Mouse (Mus musculus): ENCODE measurements around the gene Cdh4. TPM values are rescaled to one million over a fixed set of nuclear protein-coding genes. Genes with fewer than 3 reads are reported as not detected.

Cdh4 gene
- polyA plus RNA-seq, 1 experiment: 0.55 TPM

- no peak for TF ChIP-seq CTCF (IDR thresholded peaks at IDR 0.05; ENCODE audit: control insufficient read depth, insufficient read depth, low read length)
- TF ChIP-seq POLR2A (IDR thresholded peaks at IDR 0.05; ENCODE audit: borderline replicate concordance, control insufficient read depth, low read depth, low read length): no peak
- Histone ChIP-seq H3K4me1 (ENCODE audit: control insufficient read depth, insufficient read depth, low read length) (no peaks in the 10 kb centered on the region), H3K4me3 (replicated peaks; ENCODE audit: control insufficient read depth, low read depth, low read length) (no peak overlapping the region), H3K27ac (ENCODE audit: control insufficient read depth, insufficient read depth, low read depth, low read length, poor library complexity) (no peak overlapping the region)
- 79% methylated on average over 16 of the region's 16 CpGs for WGBS
Observed at GRCm38 (mm10) chr2:179416587-179417227, 25.5 kb upstream of the Cdh4 start.

GRCm38 (mm10) chr2:179425602-179426001, 16.6 kb upstream of the Cdh4 start:
- no peaks in the 10 kb centered on the region for H3K4me1 ChIP-seq (ENCODE audit: control insufficient read depth, insufficient read depth, low read length)
- H3K4me3 ChIP-seq (replicated peaks; ENCODE audit: control insufficient read depth, low read depth, low read length): no peak overlapping the region
- no peak for TF ChIP-seq CTCF (IDR thresholded peaks at IDR 0.05; ENCODE audit: control insufficient read depth, insufficient read depth, low read length)
- TF ChIP-seq POLR2A (IDR thresholded peaks at IDR 0.05; ENCODE audit: borderline replicate concordance, control insufficient read depth, low read depth, low read length): no peak
- no peak overlapping the region for H3K27ac ChIP-seq (ENCODE audit: control insufficient read depth, insufficient read depth, low read depth, low read length, poor library complexity)
- WGBS: 52% methylated on average over 3 of the region's 3 CpGs

DNA sequence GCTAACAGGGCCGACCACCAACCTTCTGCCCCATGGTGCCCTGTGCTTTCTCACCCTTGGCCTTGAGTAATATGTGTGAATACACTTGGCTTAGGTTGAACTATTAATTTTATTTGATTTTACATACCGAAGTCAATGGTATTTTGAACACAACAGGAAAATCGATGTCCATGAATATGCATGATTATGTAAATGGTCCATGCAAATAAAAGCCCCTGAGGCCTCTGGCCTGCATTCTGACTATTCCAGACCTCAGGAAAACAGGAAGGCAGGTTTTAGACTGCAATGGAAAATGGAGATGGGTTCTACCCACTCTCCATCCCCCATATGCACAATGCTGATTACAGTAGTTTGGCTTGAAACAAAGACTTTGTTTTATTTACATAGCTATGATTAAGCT, 13.3 kb upstream of the Cdh4 start:
- TF ChIP-seq CTCF (IDR thresholded peaks at IDR 0.05; ENCODE audit: control insufficient read depth, insufficient read depth, low read length) (no peak), POLR2A (IDR thresholded peaks at IDR 0.05; ENCODE audit: borderline replicate concordance, control insufficient read depth, low read depth, low read length) (no peak)
- Histone ChIP-seq H3K4me3 (replicated peaks; ENCODE audit: control insufficient read depth, low read depth, low read length) (no peak overlapping the region), H3K27ac (ENCODE audit: control insufficient read depth, insufficient read depth, low read depth, low read length, poor library complexity) (no peak overlapping the region), H3K4me1 (ENCODE audit: control insufficient read depth, insufficient read depth, low read length) (no peaks in the 10 kb centered on the region)
- WGBS: 73% methylated on average over 3 of the region's 3 CpGs

DNA sequence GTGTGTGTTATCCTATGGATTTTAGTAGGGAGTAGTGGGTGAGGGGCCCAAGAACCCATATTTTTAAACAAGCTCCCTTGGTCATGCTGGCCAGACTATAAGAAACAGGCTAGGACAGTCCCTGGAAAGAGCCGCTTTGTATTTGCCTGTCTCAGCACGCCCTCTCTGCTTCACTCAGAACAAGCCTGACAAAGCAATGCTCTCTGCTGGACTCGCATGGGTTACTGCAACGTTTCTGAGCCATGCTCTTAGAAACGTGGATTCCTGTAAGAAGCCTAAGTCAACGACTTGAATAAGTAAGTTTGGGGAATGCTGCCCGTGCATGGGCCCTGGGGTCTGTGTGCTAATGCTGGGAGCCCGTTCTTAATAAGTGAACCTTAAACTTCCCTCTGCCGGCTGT, 2.1 kb upstream of the Cdh4 start:
- H3K27ac ChIP-seq (ENCODE audit: control insufficient read depth, insufficient read depth, low read depth, low read length, poor library complexity): no peak overlapping the region
- H3K4me3 ChIP-seq (replicated peaks; ENCODE audit: control insufficient read depth, low read depth, low read length): no peak overlapping the region
- H3K4me1 ChIP-seq (ENCODE audit: control insufficient read depth, insufficient read depth, low read length): no peaks in the 10 kb centered on the region
- 37% methylated on average over 9 of the region's 9 CpGs for WGBS
- no peak for TF ChIP-seq CTCF (IDR thresholded peaks at IDR 0.05; ENCODE audit: control insufficient read depth, insufficient read depth, low read length)
- no peak for TF ChIP-seq POLR2A (IDR thresholded peaks at IDR 0.05; ENCODE audit: borderline replicate concordance, control insufficient read depth, low read depth, low read length)

- TF ChIP-seq POLR2A (IDR thresholded peaks at IDR 0.05; ENCODE audit: borderline replicate concordance, control insufficient read depth, low read depth, low read length): no peak
- no peak for TF ChIP-seq CTCF (IDR thresholded peaks at IDR 0.05; ENCODE audit: control insufficient read depth, insufficient read depth, low read length)
- Histone ChIP-seq H3K4me1 (ENCODE audit: control insufficient read depth, insufficient read depth, low read length) (no peaks in the 10 kb centered on the region), H3K27ac (ENCODE audit: control insufficient read depth, insufficient read depth, low read depth, low read length, poor library complexity) (no peak overlapping the region), H3K4me3 (replicated peaks; ENCODE audit: control insufficient read depth, low read depth, low read length) (no peak overlapping the region)
- 69% methylated on average over 3 of the region's 3 CpGs for WGBS
Observed at GRCm38 (mm10) chr2:179441086-179441485, 1.1 kb upstream of the Cdh4 start.

DNA sequence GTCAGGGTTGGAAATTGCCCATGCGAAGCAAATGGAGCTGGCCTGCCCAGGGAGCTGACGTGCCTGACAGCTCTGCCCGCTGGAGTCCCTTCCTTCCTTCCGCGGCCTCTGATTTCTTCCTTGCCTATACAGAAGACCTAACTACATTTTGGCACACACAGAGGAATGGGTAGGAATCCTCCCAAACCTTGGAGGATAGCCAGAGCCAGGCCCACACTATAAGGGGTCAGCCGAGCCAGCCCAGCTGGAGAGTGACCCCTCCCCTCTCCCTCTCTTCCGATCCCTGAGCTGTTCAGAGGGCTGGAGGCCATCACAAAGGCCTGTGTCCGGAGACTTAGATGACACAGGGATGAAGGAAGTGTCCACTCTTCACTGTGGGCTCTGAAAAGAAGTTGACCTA, 514 bp upstream of the Cdh4 start:
- WGBS: 12% methylated on average over 8 of the region's 8 CpGs
- Histone ChIP-seq H3K4me3 (replicated peaks; ENCODE audit: control insufficient read depth, low read depth, low read length) (no peak overlapping the region), H3K4me1 (ENCODE audit: control insufficient read depth, insufficient read depth, low read length) (no peaks in the 10 kb centered on the region), H3K27ac (ENCODE audit: control insufficient read depth, insufficient read depth, low read depth, low read length, poor library complexity) (no peak overlapping the region)
- TF ChIP-seq CTCF (IDR thresholded peaks at IDR 0.05; ENCODE audit: control insufficient read depth, insufficient read depth, low read length) (no peak), POLR2A (IDR thresholded peaks at IDR 0.05; ENCODE audit: borderline replicate concordance, control insufficient read depth, low read depth, low read length) (no peak)

DNA sequence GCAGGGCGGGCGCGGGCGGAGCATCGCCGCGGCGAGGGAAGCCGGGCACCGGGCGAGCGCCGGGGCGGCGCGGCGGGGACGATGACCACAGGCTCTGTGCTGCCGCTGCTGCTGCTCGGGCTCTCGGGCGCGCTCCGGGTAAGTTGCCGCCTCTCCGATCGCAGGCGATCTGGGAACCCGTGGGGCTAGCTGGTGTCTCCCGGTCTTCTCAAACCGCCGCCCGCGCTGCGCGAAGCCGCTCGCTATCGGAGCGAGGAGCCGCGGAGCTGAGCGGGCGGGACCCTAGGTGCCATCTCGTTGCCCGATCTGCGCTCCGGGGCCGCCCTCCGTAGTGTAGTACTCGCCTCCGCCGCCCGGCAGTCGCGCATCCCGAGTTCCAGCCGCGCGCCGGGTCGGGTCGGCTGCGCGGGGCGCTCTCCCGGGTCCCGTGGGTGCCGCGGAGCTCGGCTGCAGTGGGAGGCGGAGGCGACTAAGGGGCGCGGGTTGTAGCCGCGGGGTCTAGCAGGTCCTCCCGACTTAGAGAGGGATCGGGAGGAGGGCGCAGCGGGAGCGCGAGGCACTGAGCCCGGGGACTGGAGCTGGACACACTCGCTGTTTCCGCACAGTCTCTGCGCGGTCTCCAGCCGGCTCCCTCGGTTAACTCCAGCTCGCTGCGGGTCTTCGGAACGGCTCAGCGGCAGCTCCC, 452 bp downstream of the Cdh4 start:
- H3K4me1 ChIP-seq (ENCODE audit: control insufficient read depth, insufficient read depth, low read length): no peaks in the 10 kb centered on the region
- H3K4me3 ChIP-seq (replicated peaks; ENCODE audit: control insufficient read depth, low read depth, low read length): no peak overlapping the region
- H3K27ac ChIP-seq (ENCODE audit: control insufficient read depth, insufficient read depth, low read depth, low read length, poor library complexity): no peak overlapping the region
- no peak for TF ChIP-seq CTCF (IDR thresholded peaks at IDR 0.05; ENCODE audit: control insufficient read depth, insufficient read depth, low read length)
- no peak for TF ChIP-seq POLR2A (IDR thresholded peaks at IDR 0.05; ENCODE audit: borderline replicate concordance, control insufficient read depth, low read depth, low read length)
- WGBS: 2% methylated on average over 95 of the region's 95 CpGs

DNA sequence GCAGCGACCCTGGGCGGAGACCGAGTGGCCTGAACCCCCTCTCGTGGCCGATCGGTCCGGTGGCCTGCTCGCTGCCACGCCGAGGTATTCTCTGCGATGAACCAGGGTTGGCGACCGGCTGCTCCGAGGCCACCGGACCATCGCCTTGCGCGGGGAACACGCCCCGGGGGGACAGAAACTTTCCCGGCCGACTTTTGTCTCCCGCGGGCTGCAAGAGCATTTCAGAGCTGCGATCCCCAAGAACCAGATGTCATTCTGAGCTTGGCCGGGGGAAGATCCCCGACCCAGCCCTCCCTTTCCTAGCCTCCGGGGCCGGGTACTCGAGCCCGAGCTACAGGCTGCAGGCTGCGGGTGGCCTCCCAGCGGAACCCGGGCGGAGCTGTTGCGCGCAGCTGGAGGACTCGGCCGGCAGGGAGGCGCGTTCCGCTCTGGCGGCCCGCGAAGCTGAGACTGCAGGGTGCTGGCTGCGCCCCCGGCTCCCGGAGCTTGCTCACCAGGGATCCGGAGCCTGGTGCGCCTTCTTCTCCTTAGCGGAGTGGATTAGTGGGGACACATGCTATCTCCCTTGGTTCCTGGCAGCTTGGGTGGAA, 1.1 kb downstream of the Cdh4 start:
- WGBS: 1% methylated on average over 51 of the region's 51 CpGs
- H3K27ac ChIP-seq (ENCODE audit: control insufficient read depth, insufficient read depth, low read depth, low read length, poor library complexity): no peak overlapping the region
- H3K4me1 ChIP-seq (ENCODE audit: control insufficient read depth, insufficient read depth, low read length): no peaks in the 10 kb centered on the region
- TF ChIP-seq CTCF (IDR thresholded peaks at IDR 0.05; ENCODE audit: control insufficient read depth, insufficient read depth, low read length): no peak
- no peak for TF ChIP-seq POLR2A (IDR thresholded peaks at IDR 0.05; ENCODE audit: borderline replicate concordance, control insufficient read depth, low read depth, low read length)
- no peak overlapping the region for H3K4me3 ChIP-seq (replicated peaks; ENCODE audit: control insufficient read depth, low read depth, low read length)
